8 mouse cellular contexts compared by ENCODE assay signal in genomic region chr7:16614888-16615715, GRCm38 (mm10). TPM values are rescaled to one million over a fixed set of nuclear protein-coding genes. Genes with fewer than 3 reads are reported as not detected.
DNase-seq lines count a peak whose midpoint lies in the region; ATAC-seq and TF ChIP-seq lines count a peak whose summit lies in the region.

Gene Arhgap35 (minus strand): TSS chr7:16614993.

- peaks cover 0 to 17% of the 10 kb centered on the region in 2 experiments; a peak in 2 of 4 replicates for H3K36me3 ChIP-seq in MEL (ENCODE audit: control insufficient read depth in 1 of 2, insufficient read depth in 2 of 2, low read length in 2 of 2)
- no peaks in the 10 kb centered on the region for H3K36me3 ChIP-seq in forebrain, postnatal 0 days (ENCODE audit: insufficient read depth)
- no peaks in the 10 kb centered on the region for H3K36me3 ChIP-seq in lung, embryonic 15.5 days

- no peak for TF ChIP-seq RAD21 in MEL (IDR thresholded peaks at IDR 0.05; ENCODE audit: low read depth, low read length)

- TF ChIP-seq EP300 in MEL (IDR thresholded peaks at IDR 0.05; ENCODE audit: low read depth in 1 of 2, low read length in 2 of 2): peak in 1 of 2 experiments; percentile 24; a peak in 1 of 4 replicates

- peak; percentile 62 to 89; a peak in 2 of 4 replicates for TF ChIP-seq POLR2A in MEL (IDR thresholded peaks at IDR 0.05; ENCODE audit: control insufficient read depth in 1 of 2, insufficient read depth in 1 of 2, low read depth in 1 of 2, low read length in 2 of 2, poor library complexity in 1 of 2)
- peak; percentile 91 for TF ChIP-seq POLR2A in cerebellum, adult 2 months (IDR thresholded peaks at IDR 0.05; ENCODE audit: borderline replicate concordance, insufficient read depth, low read length)

- peak within 1 kb of the TSS; percentile 76 for H3K4me2 ChIP-seq in forebrain, postnatal 0 days (ENCODE audit: low read depth)
- H3K4me2 ChIP-seq in lung, embryonic 15.5 days: peak within 1 kb of the TSS; percentile 84

- peak; percentile 99 for DNase-seq in MEL (ENCODE audit: low read depth, low spot score)
- peak; percentile 100 for DNase-seq in cerebellum, adult 2 months
- DNase-seq in forebrain, postnatal 0 days: peak; percentile 100
- peak; percentile 99 for DNase-seq in heart, postnatal 4 days
- peak; percentile 99 to 100 for DNase-seq in layer of hippocampus, adult 8-10 months (ENCODE audit: low spot score in 2 of 2)
- DNase-seq in ovary, adult 18-20 months (ENCODE audit: low spot score): peak; percentile 99
- peak; percentile 98 for DNase-seq in thymus, postnatal 0 days (ENCODE audit: low spot score)

- no peaks in the 10 kb centered on the region for H3K27me3 ChIP-seq in MEL (ENCODE audit: control insufficient read depth in 1 of 2, insufficient read depth in 2 of 2, low read length in 2 of 2)
- no peaks in the 10 kb centered on the region for H3K27me3 ChIP-seq in cerebellum, adult 2 months (ENCODE audit: control insufficient read depth, insufficient read depth, low read length)
- no peaks in the 10 kb centered on the region; the same call in 1 of the 2 replicates for H3K27me3 ChIP-seq in forebrain, postnatal 0 days (ENCODE audit: insufficient read depth, low read length)
- no peaks in the 10 kb centered on the region for H3K27me3 ChIP-seq in lung, embryonic 15.5 days

- peaks cover 12 to 25% of the 10 kb centered on the region in 2 experiments for H3K4me1 ChIP-seq in MEL (ENCODE audit: control insufficient read depth in 1 of 2, insufficient read depth in 2 of 2, low read length in 2 of 2)
- no peaks in the 10 kb centered on the region; the same call in 1 of the 2 replicates for H3K4me1 ChIP-seq in cerebellum, adult 2 months (ENCODE audit: control insufficient read depth, insufficient read depth, low read length)
- H3K4me1 ChIP-seq in forebrain, postnatal 0 days (ENCODE audit: insufficient read depth): peaks cover 27% of the 10 kb centered on the region
- peaks cover 71% of the 10 kb centered on the region for H3K4me1 ChIP-seq in lung, embryonic 15.5 days

- peak within 1 kb of the TSS; percentile 90 for H3K9ac ChIP-seq in MEL (ENCODE audit: control insufficient read depth, low read depth, low read length, poor library complexity, severe bottlenecking)
- H3K9ac ChIP-seq in forebrain, postnatal 0 days: peak within 1 kb of the TSS; percentile 98
- peak within 1 kb of the TSS; percentile 97 for H3K9ac ChIP-seq in lung, embryonic 15.5 days

- under 1% methylated on average over 78 of the region's 78 CpGs for WGBS in cerebellum, adult 2 months
- 2% methylated on average over 77 of the region's 78 CpGs for WGBS in forebrain, postnatal 0 days
- WGBS in lung, embryonic 15.5 days: 3% methylated on average over 71 of the region's 78 CpGs

- H3K79me2 ChIP-seq in MEL (ENCODE audit: control insufficient read depth, insufficient read depth, low read length, poor library complexity): peaks cover 23% of the 10 kb centered on the region

- peak within 1 kb of the TSS; percentile 90 for H3K27ac ChIP-seq in MEL (ENCODE audit: control insufficient read depth, low read depth, low read length)
- H3K27ac ChIP-seq in cerebellum, adult 2 months (ENCODE audit: insufficient read depth, low read length): peak within 1 kb of the TSS; percentile 99
- peak within 1 kb of the TSS; percentile 100 for H3K27ac ChIP-seq in forebrain, postnatal 0 days (ENCODE audit: low read depth, low read length)
- peak within 1 kb of the TSS; percentile 100 for H3K27ac ChIP-seq in lung, embryonic 15.5 days

- no peaks in the 10 kb centered on the region for H3K9me3 ChIP-seq in MEL (replicated peaks; ENCODE audit: insufficient read depth, low read length)
- no peaks in the 10 kb centered on the region for H3K9me3 ChIP-seq in forebrain, postnatal 0 days (ENCODE audit: low read length)
- H3K9me3 ChIP-seq in lung, embryonic 15.5 days: no peaks in the 10 kb centered on the region

- peak within 1 kb of the TSS; percentile 74 to 89 for H3K4me3 ChIP-seq in MEL (ENCODE audit: control insufficient read depth in 1 of 2, insufficient read depth in 1 of 2, low read depth in 2 of 2, low read length in 2 of 2)
- H3K4me3 ChIP-seq in cerebellum, adult 2 months (replicated peaks; ENCODE audit: insufficient read depth, low read depth, low read length): peak within 1 kb of the TSS; percentile 88
- peak within 1 kb of the TSS; percentile 93 for H3K4me3 ChIP-seq in forebrain, postnatal 0 days (ENCODE audit: low read depth, low read length)
- peak within 1 kb of the TSS; percentile 92 for H3K4me3 ChIP-seq in lung, embryonic 15.5 days

- ATAC-seq in forebrain, postnatal 0 days: peak; percentile 97
- ATAC-seq in lung, embryonic 15.5 days (ENCODE audit: borderline replicate concordance, extremely low read depth, low FRiP score, low TSS enrichment): peak; percentile 96

- no peak for TF ChIP-seq CTCF in MEL (IDR thresholded peaks at IDR 0.05 in 2 of 3, conservative IDR thresholded peaks at IDR 0.05 in 1 of 3; ENCODE audit: control insufficient read depth in 1 of 3, insufficient read depth in 1 of 3, low read depth in 2 of 3, low read length in 3 of 3, poor library complexity in 1 of 3, severe bottlenecking in 1 of 3)
- TF ChIP-seq CTCF in cerebellum, adult 2 months (IDR thresholded peaks at IDR 0.05; ENCODE audit: borderline replicate concordance, insufficient read depth, low read depth, low read length): no peak
- no peak for TF ChIP-seq CTCF in forebrain, postnatal 0 days (IDR thresholded peaks at IDR 0.05; ENCODE audit: low read depth)

TF ChIP-seq in MEL, 35 proteins besides CTCF, POLR2A, EP300 and RAD21 (continues in another document):
- no peak for TF ChIP-seq TAL1 (IDR thresholded peaks at IDR 0.05; ENCODE audit: low read length)
- TF ChIP-seq ZMIZ1 (IDR thresholded peaks at IDR 0.05; ENCODE audit: low read depth, low read length): no peak
- peak; percentile 95 for TF ChIP-seq MXI1 (IDR thresholded peaks at IDR 0.05; ENCODE audit: low read depth, low read length)
- no peak for TF ChIP-seq ZC3H11A (IDR thresholded peaks at IDR 0.05; ENCODE audit: low read depth, low read length)
- TF ChIP-seq ZNF384 (IDR thresholded peaks at IDR 0.05; ENCODE audit: low read depth, low read length): no peak
- TF ChIP-seq MAX (IDR thresholded peaks at IDR 0.05; ENCODE audit: low read length): peak; percentile 98
- peak; percentile 85 for TF ChIP-seq BHLHE40 (IDR thresholded peaks at IDR 0.05; ENCODE audit: borderline replicate concordance, low read depth, low read length)
- TF ChIP-seq ZKSCAN1 (IDR thresholded peaks at IDR 0.05; ENCODE audit: low read depth, low read length): no peak
- no peak for TF ChIP-seq GATA1 (IDR thresholded peaks at IDR 0.05; ENCODE audit: low read depth, low read length)
- TF ChIP-seq MYB (IDR thresholded peaks at IDR 0.05; ENCODE audit: low read depth, low read length): no peak
- TF ChIP-seq JUND (IDR thresholded peaks at IDR 0.05; ENCODE audit: low read depth, low read length): no peak
- no peak for TF ChIP-seq SMC3 (IDR thresholded peaks at IDR 0.05; ENCODE audit: low read depth, low read length)
- peak; percentile 38 for TF ChIP-seq SIN3A (IDR thresholded peaks at IDR 0.05; ENCODE audit: low read length)
- no peak; the same call in 1 of the 2 replicates for TF ChIP-seq MAZ (IDR thresholded peaks at IDR 0.05; ENCODE audit: low read depth, low read length)
- TF ChIP-seq USF1 (IDR thresholded peaks at IDR 0.05; ENCODE audit: low read depth, low read length): peak; percentile 93
- TF ChIP-seq ELF1 (IDR thresholded peaks at IDR 0.05; ENCODE audit: low read depth, low read length): no peak
- TF ChIP-seq MEF2A (IDR thresholded peaks at IDR 0.05; ENCODE audit: extremely low read depth, insufficient replicate concordance, low read depth, low read length, poor library complexity, severe bottlenecking): no peak
- peak; percentile 67 for TF ChIP-seq MYC (IDR thresholded peaks at IDR 0.05; ENCODE audit: low read depth, low read length)
- TF ChIP-seq KAT2A (conservative IDR thresholded peaks at IDR 0.05; ENCODE audit: low read depth, low read length): no peak; the same call in 1 of the 2 replicates
- no peak for TF ChIP-seq RCOR1 (IDR thresholded peaks at IDR 0.05; ENCODE audit: low read depth, low read length)
- no peak for TF ChIP-seq MAFK (IDR thresholded peaks at IDR 0.05; ENCODE audit: borderline replicate concordance, low read depth, low read length)
- peak; percentile 52 for TF ChIP-seq HCFC1 (IDR thresholded peaks at IDR 0.05; ENCODE audit: low read depth, low read length)
- TF ChIP-seq TCF12 (IDR thresholded peaks at IDR 0.05; ENCODE audit: low read depth, low read length): peak; percentile 38
- no peak for TF ChIP-seq CHD1 (IDR thresholded peaks at IDR 0.05; ENCODE audit: low read depth, low read length)
- TF ChIP-seq NELFE (IDR thresholded peaks at IDR 0.05; ENCODE audit: low read depth, low read length): peak; percentile 79
- peak; percentile 88 for TF ChIP-seq POLR2AphosphoS2 (IDR thresholded peaks at IDR 0.05; ENCODE audit: low read length)
- TF ChIP-seq GABPA (IDR thresholded peaks at IDR 0.05; ENCODE audit: low read depth, low read length): no peak
- TF ChIP-seq ETS1 (IDR thresholded peaks at IDR 0.05; ENCODE audit: low read depth, low read length): peak; percentile 29; the same call in 1 of the 2 replicates
- peak; percentile 84 for TF ChIP-seq NRF1 (IDR thresholded peaks at IDR 0.05; ENCODE audit: insufficient read depth, low read depth, low read length, poor library complexity, severe bottlenecking)
- TF ChIP-seq POLR2AphosphoS5 (IDR thresholded peaks at IDR 0.05; ENCODE audit: borderline replicate concordance, low read depth, low read length): no peak
- TF ChIP-seq TBP (IDR thresholded peaks at IDR 0.05; ENCODE audit: low read depth, low read length): peak; percentile 58
- TF ChIP-seq UBTF (IDR thresholded peaks at IDR 0.05; ENCODE audit: borderline replicate concordance, insufficient read depth, low read depth, low read length): no peak

RNA-seq across cellular contexts. Expression of gene Arhgap35, which starts in this region (rescaled TPM):
- total RNA-seq in MEL (2012; rRNA removed): 6.7 and 7.4 TPM in 2 replicates
- 10 to 100 TPM in 1 of 2 experiments, not detected in 1; 13.4 TPM for polyA plus RNA-seq in MEL (2012; ENCODE audit: insufficient read depth in 1 of 2, insufficient read length in 2 of 2, low read depth in 1 of 2, low replicate concordance in 2 of 2, missing spikeins in 1 of 2)
- polyA plus RNA-seq in cerebellum, adult 2 months (2012; rRNA removed): 52.0 and 55.3 TPM in 2 replicates
- total RNA-seq in forebrain, postnatal 0 days (2014; rRNA removed): 133 and 149 TPM in 2 replicates
- polyA plus RNA-seq in forebrain, postnatal 0 days (2015; fragmentation: Nextera tagmentation; extraction: Ambion mirVana): 20.6 and 27.0 TPM in 2 replicates
- 10 to 100 TPM; 71.9 to 74.5 TPM for total RNA-seq in heart, postnatal 4 days (2021)
- 100 to 1,000 TPM; 115 to 133 (median 122) TPM for total RNA-seq in layer of hippocampus, adult 8-10 months (2022)
- 19.1 and 19.4 TPM in 2 replicates for polyA plus RNA-seq in lung, embryonic 15.5 days (2015; fragmentation: Nextera tagmentation; extraction: Ambion mirVana)
- polyA plus RNA-seq in thymus, postnatal 0 days (2015; fragmentation: Nextera tagmentation; extraction: Ambion mirVana): 3.8 and 4.0 TPM in 2 replicates

Comparison
In these comparisons a context has a peak if more than half of its experiments do, and no peak if none do; other contexts are left out.
1. Peak in every context shown above with its lines: DNase-seq, ATAC-seq, H3K4me3 ChIP-seq and H3K27ac ChIP-seq.